Mouse (Mus musculus): Measurements from ENCODE around the gene Ubxn6. TPM values are rescaled to one million over a fixed set of nuclear protein-coding genes. Genes with fewer than 3 reads are reported as not detected.
"Not testable (repeated sequence)": the region's sequence is repeated elsewhere in the genome, so short reads cannot be mapped to it uniquely, and the experiment has no call there.

The Ubxn6 gene
- total RNA-seq, 2 experiments from 2014 or later, result 38.3 to 38.9 TPM

GRCm38 (mm10) chr17:56103465-56104285, 28.8 kb upstream of the Ubxn6 start:
- DNase-seq, result no peak
- intact Hi-C loops (cut with DNase I; ENCODE audit: low total_unique reads), result no loop called here

GRCm38 (mm10) chr17:56102927-56103326, 28.1 kb upstream of the Ubxn6 start:
- DNase-seq, result peak; percentile 42
- intact Hi-C loops (cut with DNase I; ENCODE audit: low total_unique reads), result no loop called here

GRCm38 (mm10) chr17:56102158-56102557, 27.3 kb upstream of the Ubxn6 start:
- intact Hi-C loops (cut with DNase I; ENCODE audit: low total_unique reads), result no loop called here
- peak; percentile 7 for DNase-seq

GRCm38 (mm10) chr17:56100811-56101210, 26.0 kb upstream of the Ubxn6 start:
- DNase-seq, result peak; percentile 49
- intact Hi-C loops (cut with DNase I; ENCODE audit: low total_unique reads), result no loop called here

GRCm38 (mm10) chr17:56098711-56099572, 24.1 kb upstream of the Ubxn6 start:
- intact Hi-C loops (cut with DNase I; ENCODE audit: low total_unique reads), result no loop called here
- peak; percentile 65 for DNase-seq

GRCm38 (mm10) chr17:56098180-56098579, 23.4 kb upstream of the Ubxn6 start:
- intact Hi-C loops (cut with DNase I; ENCODE audit: low total_unique reads), result no loop called here
- DNase-seq, result peak; percentile 5

GRCm38 (mm10) chr17:56096883-56097282, 22.1 kb upstream of the Ubxn6 start:
- DNase-seq, result no peak
- intact Hi-C loops (cut with DNase I; ENCODE audit: low total_unique reads), result no loop called here

GRCm38 (mm10) chr17:56092794-56093193, 18.0 kb upstream of the Ubxn6 start:
- intact Hi-C loops (cut with DNase I; ENCODE audit: low total_unique reads), result no loop called here
- DNase-seq, result no peak

- no peak for DNase-seq
- intact Hi-C loops (cut with DNase I; ENCODE audit: low total_unique reads), result no loop called here
Observed at GRCm38 (mm10) chr17:56092312-56092711, 17.5 kb upstream of the Ubxn6 start.

GRCm38 (mm10) chr17:56080781-56081585, 6.2 kb upstream of the Ubxn6 start:
- intact Hi-C loops (cut with DNase I; ENCODE audit: low total_unique reads), result no loop called here
- DNase-seq, result no peak

- no peak for DNase-seq
- intact Hi-C loops (cut with DNase I; ENCODE audit: low total_unique reads), result no loop called here
Observed at GRCm38 (mm10) chr17:56079921-56080320, 5.1 kb upstream of the Ubxn6 start.

- peak; percentile 100 for DNase-seq
- intact Hi-C loops (cut with DNase I; ENCODE audit: low total_unique reads), result no loop called here
Observed at GRCm38 (mm10) chr17:56078880-56079795, 4.3 kb upstream of the Ubxn6 start, which contains the start of gene Hdgfl2. Gene Hdgfl2, plus strand, starts transcription at chr17:56079634.

GRCm38 (mm10) chr17:56078361-56078760, 3.5 kb upstream of the Ubxn6 start:
- DNase-seq; intact Hi-C loops (cut with DNase I; ENCODE audit: low total_unique reads): not testable (repeated sequence)

- intact Hi-C loops (cut with DNase I; ENCODE audit: low total_unique reads), result no loop called here
Observed at GRCm38 (mm10) chr17:56077523-56077922, 2.7 kb upstream of the Ubxn6 start.

GRCm38 (mm10) chr17:56074097-56074826, 566 bp downstream of the Ubxn6 start:
- intact Hi-C loops (cut with DNase I; ENCODE audit: low total_unique reads), result no loop called here
- peak; percentile 88 for DNase-seq

More at GRCm38 (mm10) chr17:56077523-56077922, 2.7 kb upstream of the Ubxn6 start:
- no peak for DNase-seq

GRCm38 (mm10) chr17:56072243-56072642, 2.6 kb downstream of the Ubxn6 start:
- DNase-seq, result no peak
- intact Hi-C loops (cut with DNase I; ENCODE audit: low total_unique reads), result no loop called here

- intact Hi-C loops (cut with DNase I; ENCODE audit: low total_unique reads), result no loop called here
- no peak for DNase-seq
Observed at GRCm38 (mm10) chr17:56071126-56071525, 3.7 kb downstream of the Ubxn6 start.

- DNase-seq, result no peak
- intact Hi-C loops (cut with DNase I; ENCODE audit: low total_unique reads), result no loop called here
Observed at GRCm38 (mm10) chr17:56069066-56069465, 5.8 kb downstream of the Ubxn6 start.
